Mouse (Mus musculus) cerebellum, adult 18-20 months (tissue): ENCODE data around the gene Slc9a3r2.
A peak's percentile ranks its signal among the peaks of the same experiment; 100 is the strongest.

Experiments used
- DNase-seq, 2 experiments: peaks; one replicate each; pipeline ENCODE4 v3.0.0; 2021

The Slc9a3r2 gene

GRCm38 (mm10) chr17:24635694-24636093 is 14.4 kb downstream of the Slc9a3r2 start:
- no peak for DNase-seq

- no peak for DNase-seq
These were observed 15.1 kb downstream of the Slc9a3r2 start for GRCm38 (mm10) chr17:24635024-24635423.

DNA sequence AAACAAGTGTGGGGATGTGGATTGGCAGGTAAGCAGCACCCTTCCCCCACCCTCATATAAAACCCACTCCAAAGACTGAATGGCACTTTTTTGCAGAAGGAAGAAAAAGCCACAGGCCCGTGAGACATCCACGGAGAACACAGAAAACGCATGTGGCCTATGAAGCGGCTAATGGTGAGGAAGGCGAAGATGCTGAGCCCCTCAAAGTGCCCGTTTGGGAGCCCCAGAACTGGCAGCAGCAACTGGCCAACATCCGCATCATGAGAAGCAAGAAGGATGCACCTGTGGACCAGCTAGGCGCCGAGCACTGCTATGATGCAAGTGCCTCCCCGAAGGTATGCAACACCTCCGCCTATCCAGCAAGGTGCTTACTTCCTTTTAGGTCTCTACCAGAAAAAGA is 16.3 kb downstream of the Slc9a3r2 start:
- no peak for DNase-seq

- DNase-seq, result peak; percentile 49
These were observed 17.2 kb downstream of the Slc9a3r2 start for GRCm38 (mm10) chr17:24632813-24633449.

GRCm38 (mm10) chr17:24632167-24632812 is 17.8 kb downstream of the Slc9a3r2 start, which contains the start of the genes Tsc2 and Nthl1:
Gene Tsc2, minus strand, starts transcription at chr17:24632630.
Gene Nthl1, plus strand, starts transcription at chr17:24632680.
- peak; percentile 82 to 85 for DNase-seq

DNA sequence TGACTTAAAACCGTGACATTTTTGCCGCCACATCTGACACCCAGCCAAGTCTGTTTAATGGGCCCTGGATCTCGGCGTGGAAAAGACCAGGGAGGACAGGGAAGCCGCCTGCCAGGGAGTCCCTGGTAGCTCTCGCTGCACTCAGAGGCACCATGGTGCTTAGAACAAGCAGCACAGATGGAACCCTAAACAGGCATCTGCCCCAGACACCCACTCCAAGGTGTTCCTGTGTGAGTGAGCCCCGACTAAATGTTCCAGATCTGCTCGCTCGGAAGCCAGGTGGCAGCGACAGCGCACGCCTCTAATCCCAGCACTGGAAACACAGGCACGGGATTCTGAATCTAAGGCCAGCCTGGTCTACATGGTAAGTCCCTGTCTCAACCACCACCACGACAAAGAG is 20.1 kb downstream of the Slc9a3r2 start:
- DNase-seq, result no peak

DNA sequence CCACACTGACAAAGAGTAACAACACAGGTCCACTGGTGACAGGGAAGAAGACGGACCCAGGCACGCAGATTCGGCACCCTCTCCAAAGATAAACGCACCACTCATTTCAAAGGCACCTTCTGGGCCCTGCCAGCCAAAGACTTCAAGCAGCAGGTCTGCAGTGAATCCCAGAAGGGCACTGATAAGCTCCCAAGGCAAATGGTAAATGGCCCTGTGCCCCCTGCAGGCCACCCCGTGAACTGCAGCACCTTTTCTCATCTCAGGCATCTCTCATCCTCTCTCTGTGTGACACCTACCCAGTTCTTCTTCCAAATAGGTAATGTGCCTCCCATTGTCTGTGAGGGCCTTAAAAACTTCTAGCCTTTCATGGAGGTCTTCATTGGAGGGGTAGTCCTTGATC is 21.5 kb downstream of the Slc9a3r2 start:
- DNase-seq, result peak; percentile 82 to 90

DNA sequence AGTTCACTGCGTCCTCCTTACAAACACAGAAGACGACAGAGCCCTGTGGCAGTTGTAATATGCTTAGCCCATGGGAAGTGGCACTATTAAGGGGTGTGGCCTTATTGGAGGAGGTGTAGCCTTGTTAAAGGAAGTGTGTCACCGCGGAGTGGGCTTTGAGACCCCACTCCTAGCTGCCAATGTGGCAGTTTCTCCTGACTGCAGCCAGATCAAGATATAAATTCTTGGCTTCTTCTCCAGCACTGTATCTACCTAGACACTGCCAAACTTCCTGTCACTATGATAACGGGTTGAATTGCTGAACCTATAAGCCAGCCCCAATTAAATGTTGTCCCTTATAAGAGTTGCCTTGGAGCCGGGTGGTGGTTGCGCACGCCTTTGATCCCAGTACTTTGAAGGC is 24.7 kb downstream of the Slc9a3r2 start:
- no peak for DNase-seq

- no peak for DNase-seq
These were observed 32.4 kb downstream of the Slc9a3r2 start for GRCm38 (mm10) chr17:24617561-24618194.

- DNase-seq, result no peak
These were observed 39.4 kb downstream of the Slc9a3r2 start for GRCm38 (mm10) chr17:24610711-24611110.

GRCm38 (mm10) chr17:24608874-24609273 is 41.3 kb downstream of the Slc9a3r2 start:
- no peak for DNase-seq

GRCm38 (mm10) chr17:24608370-24608769 is 41.8 kb downstream of the Slc9a3r2 start:
- DNase-seq, result no peak

DNA sequence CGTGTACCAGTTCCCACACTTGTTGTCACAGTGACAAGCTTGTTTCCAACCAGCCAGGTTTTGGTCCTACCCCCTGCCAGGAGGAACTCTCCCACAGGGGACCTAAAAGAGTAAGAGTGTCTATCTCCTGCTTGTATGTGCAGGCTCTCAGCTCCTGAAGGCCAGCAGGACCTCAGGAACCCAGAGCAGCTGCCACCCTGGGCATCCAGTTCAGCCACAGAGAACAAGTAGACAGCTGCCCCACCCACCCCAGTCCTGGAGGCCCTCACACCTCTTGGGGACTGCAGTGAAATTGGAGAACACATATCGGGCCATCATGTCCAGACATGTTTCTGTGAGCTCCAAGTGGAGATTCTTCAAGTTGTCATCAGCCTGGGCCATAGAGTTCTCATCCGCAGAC is 45.6 kb downstream of the Slc9a3r2 start:
- DNase-seq, result no peak

DNA sequence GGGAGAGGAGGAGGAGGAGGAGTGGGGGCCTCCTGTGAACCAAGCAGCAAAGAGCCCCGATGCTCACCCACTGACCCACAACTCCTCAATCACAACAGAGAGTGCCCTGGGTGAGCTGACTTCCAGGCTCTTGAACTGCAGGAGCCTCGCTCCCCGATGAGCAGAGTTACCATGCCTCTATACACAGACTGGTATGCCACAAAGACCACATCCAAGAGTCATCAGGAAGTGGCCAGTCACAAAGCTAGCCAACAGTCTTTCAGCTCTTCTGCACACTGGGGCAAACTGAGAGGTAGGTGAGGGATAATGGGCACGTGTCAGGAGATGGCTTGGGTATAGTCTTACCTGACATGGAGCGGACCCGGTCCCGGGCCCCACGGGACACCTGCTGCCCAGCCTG is 46.2 kb downstream of the Slc9a3r2 start:
- DNase-seq, result no peak

DNA sequence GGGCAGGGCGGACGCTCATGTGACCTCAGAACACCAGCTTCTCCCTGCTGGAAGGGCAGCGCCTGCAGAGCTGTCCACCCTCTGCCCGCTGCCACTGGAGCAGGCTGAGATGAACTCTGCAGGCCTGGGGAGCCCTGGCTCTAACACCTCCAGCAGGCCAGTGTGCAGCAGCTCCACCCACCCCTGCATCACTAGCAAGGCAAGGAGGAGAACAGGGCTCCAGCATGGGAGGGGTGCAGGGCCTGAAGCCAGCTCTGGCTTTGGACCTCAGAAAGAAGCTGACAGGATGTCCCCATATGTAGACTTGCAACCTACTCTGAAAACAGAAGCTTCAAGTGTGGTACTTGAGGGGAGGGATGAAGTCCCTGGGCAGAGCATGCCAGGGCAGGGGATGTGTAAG is 49.6 kb downstream of the Slc9a3r2 start:
- DNase-seq, result peak; percentile 42 to 50

- no peak for DNase-seq
These were observed 52.1 kb downstream of the Slc9a3r2 start for GRCm38 (mm10) chr17:24597989-24598388.

GRCm38 (mm10) chr17:24596471-24597183 is 53.5 kb downstream of the Slc9a3r2 start:
- DNase-seq, result peak; percentile 83 to 89

GRCm38 (mm10) chr17:24596073-24596466 is 54.1 kb downstream of the Slc9a3r2 start:
- DNase-seq, result peak in 1 of 2 experiments; percentile 38

- peak; percentile 62 to 65 for DNase-seq
These were observed 54.7 kb downstream of the Slc9a3r2 start for GRCm38 (mm10) chr17:24595126-24596072.

DNA sequence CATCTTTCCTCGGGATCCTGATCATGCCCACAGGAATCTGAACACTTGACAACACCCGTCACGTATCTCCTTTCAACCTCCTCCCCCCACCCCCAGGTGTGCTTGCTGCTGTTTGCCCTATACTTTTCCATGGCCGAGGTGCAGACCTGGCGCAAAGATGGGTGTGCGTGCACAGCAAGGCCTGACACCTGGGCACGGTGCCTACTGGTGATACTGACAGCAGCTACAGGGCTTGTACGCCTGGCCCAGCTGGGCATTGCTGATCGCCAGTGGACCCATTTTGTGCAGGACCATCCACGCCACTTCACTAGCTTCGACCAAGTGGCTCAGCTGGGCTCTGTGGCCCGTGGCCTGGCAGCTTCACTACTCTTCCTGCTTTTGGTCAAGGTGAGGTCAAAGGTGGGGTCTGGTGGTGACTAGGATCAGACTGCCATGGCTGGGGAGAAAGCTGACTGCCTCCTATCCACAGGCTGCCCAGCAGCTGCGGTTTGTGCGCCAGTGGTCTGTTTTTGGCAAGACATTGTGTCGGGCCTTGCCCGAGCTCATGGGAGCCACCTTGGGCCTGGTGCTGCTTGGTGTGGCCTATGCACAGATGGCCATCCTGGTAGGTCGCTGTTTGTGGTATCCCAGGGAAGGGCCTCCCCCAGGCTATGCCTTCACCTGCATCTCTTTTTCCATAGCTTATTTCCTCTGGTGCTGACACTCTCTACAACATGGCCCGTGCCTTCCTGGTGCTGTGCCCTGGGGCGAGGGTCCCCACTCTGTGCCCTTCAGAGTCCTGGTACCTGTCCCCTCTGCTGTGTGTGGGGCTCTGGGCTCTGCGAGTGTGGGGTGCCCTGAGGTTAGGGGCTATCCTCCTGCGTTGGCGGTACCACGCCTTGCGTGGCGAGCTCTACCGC is 55.9 kb downstream of the Slc9a3r2 start:
- peak; percentile 42 to 49 for DNase-seq

DNA sequence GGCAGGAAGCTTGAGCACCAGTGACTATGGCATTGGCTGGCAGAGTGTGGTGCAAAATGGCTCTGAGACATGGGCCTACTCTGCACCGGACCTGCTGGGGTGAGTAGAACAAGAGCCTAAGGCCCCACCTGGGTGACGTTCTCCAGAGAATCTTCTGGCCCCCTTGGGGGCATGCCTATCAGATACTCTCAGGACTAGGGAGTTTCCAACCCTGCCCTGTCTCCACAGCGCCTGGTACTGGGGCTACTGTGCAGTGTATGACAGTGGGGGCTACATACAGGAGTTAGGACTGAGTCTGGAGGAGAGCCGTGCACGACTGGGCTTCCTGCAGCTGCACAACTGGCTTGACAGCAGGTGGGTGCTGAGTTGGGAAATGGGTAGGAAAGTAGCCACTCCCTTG is 56.9 kb downstream of the Slc9a3r2 start:
- no peak for DNase-seq
